Mouse (Mus musculus) megakaryocyte, embryonic 14.5 days (primary cell): ENCODE measurements around the gene Gm45140.

Source experiments
- FLI1 ChIP-seq: IDR thresholded peaks from 2 replicates; pipeline ENCODE4 v1.6.1; 2012; ENCODE audit warnings: low read length, inconsistent platforms, mixed read lengths
- GATA1 ChIP-seq: IDR thresholded peaks from 3 replicates; pipeline ENCODE4 v1.6.1; 2012; ENCODE audit warnings: mixed read lengths, low read length, inconsistent platforms, borderline replicate concordance

DNA sequence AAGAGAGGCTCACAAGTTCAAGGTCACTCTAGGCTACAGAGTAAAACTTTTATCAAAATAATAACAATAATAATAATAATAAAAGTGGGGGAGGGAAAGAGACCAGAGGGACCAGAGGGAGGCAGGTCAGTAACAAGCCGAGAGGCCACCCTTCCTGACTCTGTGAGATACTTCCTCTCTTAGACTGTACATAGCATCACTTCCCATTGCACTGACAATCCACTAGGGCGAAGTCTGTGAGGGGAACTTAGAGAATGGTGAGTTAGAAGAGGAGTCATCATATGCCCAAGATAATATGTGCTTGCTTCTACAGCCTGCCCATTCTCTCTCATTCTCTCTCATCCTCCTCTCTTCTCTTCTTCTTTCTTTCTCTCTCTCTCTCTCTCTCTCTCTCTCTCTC lies 29.6 kb downstream of the Gm45140 start:
- no peak for TF ChIP-seq GATA1
- no peak for TF ChIP-seq FLI1
